Mouse (Mus musculus): Measurements from ENCODE around the gene Mei1.

Gene Mei1

GRCm38 (mm10) chr15:82175091-82175490, 105.3 kb downstream of the Mei1 start:
- no peak for DNase-seq (ENCODE audit: low spot score)
